11 mouse cellular contexts compared by ENCODE assay signal in the genomic region with DNA sequence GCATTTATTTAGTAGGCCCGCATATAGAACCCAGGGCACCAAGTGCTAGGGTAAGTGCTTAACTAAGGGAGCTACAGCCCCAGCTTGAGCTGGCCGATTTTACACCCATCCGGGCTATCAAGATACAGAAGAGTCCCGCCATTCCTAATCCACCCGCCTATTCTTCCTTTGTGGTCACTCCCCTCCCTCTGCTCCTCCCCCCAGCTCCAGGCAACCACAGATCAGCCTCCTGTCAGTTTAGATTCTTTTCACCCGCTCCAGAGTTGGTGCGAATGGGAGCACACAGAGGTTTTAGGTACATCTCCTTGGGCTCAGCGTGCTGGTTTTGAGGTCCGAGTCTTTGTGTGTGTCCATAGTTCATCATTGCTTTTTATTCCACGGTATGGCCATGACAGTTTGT. TPM values are rescaled to one million over a fixed set of nuclear protein-coding genes. Genes with fewer than 3 reads are reported as not detected.
DNase-seq lines count a peak whose midpoint lies in the region; ATAC-seq and TF ChIP-seq lines count a peak whose summit lies in the region.
"Had no signal": no experiment of that assay in that cellular context is flagged by ENCODE, and none has a peak within 500 bp of the region (broad histone marks: within the 10 kb centered on the region; RNA-seq: fewer than 3 reads in every experiment).

No protein-coding gene starts in this region.

- DNase-seq in kidney, postnatal 0 days (ENCODE audit: low spot score): peak; percentile 86
- DNase-seq in kidney, postnatal 36 days: no peak
- peak; percentile 64 for DNase-seq in embryonic facial prominence, embryonic 10.5 days (ENCODE audit: low spot score)
- no peak for DNase-seq in gastrocnemius, adult 8-10 months (ENCODE audit: low spot score in 2 of 2)
- no peak for DNase-seq in layer of hippocampus, adult 9-11 months
- no peak for DNase-seq in urinary bladder, postnatal 10 days (ENCODE audit: low spot score)
- DNase-seq: cerebellum, adult 18-20 months; kidney, adult 8-10 months had no signal

- no peak for TF ChIP-seq CTCF in kidney, postnatal 0 days (IDR thresholded peaks at IDR 0.05; ENCODE audit: low read depth)

- no peaks in the 10 kb centered on the region for H3K4me1 ChIP-seq in kidney, postnatal 0 days (replicated peaks; ENCODE audit: insufficient read depth, low read length)
- peaks cover 24% of the 10 kb centered on the region for H3K4me1 ChIP-seq in embryonic facial prominence, embryonic 10.5 days
- peaks cover 17% of the 10 kb centered on the region; the same call in 1 of the 2 replicates for H3K4me1 ChIP-seq in intestine, embryonic 15.5 days (replicated peaks)
- H3K4me1 ChIP-seq in neural tube, embryonic 15.5 days: peaks cover 23% of the 10 kb centered on the region

- ATAC-seq in kidney, postnatal 0 days (replicated peaks; ENCODE audit: low FRiP score, low read depth): no peak
- ATAC-seq in intestine, embryonic 15.5 days: 0 out of 2 replicates have a peak, but pooled peaks have one; percentile 50
- ATAC-seq in neural tube, embryonic 15.5 days (ENCODE audit: low FRiP score): no peak; the same call in 1 of the 2 replicates

- no peaks in the 10 kb centered on the region for H3K9me3 ChIP-seq in kidney, postnatal 0 days (replicated peaks; ENCODE audit: low read length)
- no peaks in the 10 kb centered on the region; the same call in 1 of the 2 replicates for H3K9me3 ChIP-seq in embryonic facial prominence, embryonic 10.5 days
- H3K9me3 ChIP-seq in intestine, embryonic 15.5 days: no peaks in the 10 kb centered on the region
- no peaks in the 10 kb centered on the region for H3K9me3 ChIP-seq in neural tube, embryonic 15.5 days (replicated peaks)

- 9% methylated on average over 10 of the region's 10 CpGs for WGBS in kidney, postnatal 0 days
- WGBS in embryonic facial prominence, embryonic 10.5 days: 8% methylated on average over 10 of the region's 10 CpGs
- WGBS in intestine, embryonic 15.5 days: 17% methylated on average over 10 of the region's 10 CpGs
- WGBS in neural tube, embryonic 15.5 days: 7% methylated on average over 10 of the region's 10 CpGs

- no peak overlapping the region for H3K27ac ChIP-seq in kidney, postnatal 0 days
- H3K27ac ChIP-seq in embryonic facial prominence, embryonic 10.5 days (replicated peaks): peak overlapping the region; percentile 52; the same call in 1 of the 2 replicates
- H3K27ac ChIP-seq in intestine, embryonic 15.5 days: no peak overlapping the region
- H3K27ac ChIP-seq in neural tube, embryonic 15.5 days (replicated peaks): no peak overlapping the region

- H3K36me3 ChIP-seq in kidney, postnatal 0 days (ENCODE audit: insufficient read depth, low read length): no peaks in the 10 kb centered on the region
- H3K36me3 ChIP-seq in embryonic facial prominence, embryonic 10.5 days (replicated peaks): no peaks in the 10 kb centered on the region
- no peaks in the 10 kb centered on the region for H3K36me3 ChIP-seq in intestine, embryonic 15.5 days
- no peaks in the 10 kb centered on the region for H3K36me3 ChIP-seq in neural tube, embryonic 15.5 days

- H3K4me2 ChIP-seq in kidney, postnatal 0 days (ENCODE audit: low read length): peak overlapping the region; percentile 37
- peak overlapping the region; percentile 25 for H3K4me2 ChIP-seq in intestine, embryonic 15.5 days (replicated peaks)
- peak overlapping the region; percentile 86 for H3K4me2 ChIP-seq in neural tube, embryonic 15.5 days

- no peak overlapping the region for H3K9ac ChIP-seq in kidney, postnatal 0 days (ENCODE audit: low read depth, low read length)
- H3K9ac ChIP-seq in intestine, embryonic 15.5 days: no peak overlapping the region
- no peak overlapping the region for H3K9ac ChIP-seq in neural tube, embryonic 15.5 days (replicated peaks)

- no peak overlapping the region for H3K4me3 ChIP-seq in kidney, postnatal 0 days (replicated peaks; ENCODE audit: low read depth, low read length)
- H3K4me3 ChIP-seq in embryonic facial prominence, embryonic 10.5 days: peak overlapping the region; percentile 64
- no peak overlapping the region for H3K4me3 ChIP-seq in intestine, embryonic 15.5 days (replicated peaks)
- H3K4me3 ChIP-seq in neural tube, embryonic 15.5 days (replicated peaks): 0 out of 2 replicates have a peak overlapping the region, but pooled peaks have one; percentile 10
- H3K4me3 ChIP-seq: megakaryocyte, embryonic 14.5 days had no signal

- H3K27me3 ChIP-seq in kidney, postnatal 0 days (ENCODE audit: insufficient read depth, low read length): peaks cover 22% of the 10 kb centered on the region
- H3K27me3 ChIP-seq in embryonic facial prominence, embryonic 10.5 days (replicated peaks; ENCODE audit: low read depth, poor library complexity, severe bottlenecking): peaks cover 56% of the 10 kb centered on the region
- peaks cover 25% of the 10 kb centered on the region for H3K27me3 ChIP-seq in intestine, embryonic 15.5 days (replicated peaks)
- peaks cover 9% of the 10 kb centered on the region for H3K27me3 ChIP-seq in neural tube, embryonic 15.5 days (replicated peaks)

RNA-seq across cellular contexts. Expression of a gene that starts 16.5 kb away (rescaled TPM):
- polyA plus RNA-seq in kidney, postnatal 0 days (2015; fragmentation: Nextera tagmentation; extraction: Ambion mirVana): not detected in 2 replicates
- polyA plus RNA-seq in embryonic facial prominence, embryonic 10.5 days (2016; fragmentation: Nextera tagmentation; extraction: Ambion mirVana): not detected in 2 replicates
- not detected in 2 replicates for polyA plus RNA-seq in intestine, embryonic 15.5 days (2015; fragmentation: Nextera tagmentation; extraction: Ambion mirVana)
- 0.05 and 0.10 TPM in 2 replicates for polyA plus RNA-seq in neural tube, embryonic 15.5 days (2015; fragmentation: Nextera tagmentation; extraction: Ambion mirVana)
- not detected for total RNA-seq in gastrocnemius, adult 8-10 months (2022)

RNA-seq across cellular contexts. Expression of a gene that starts 28.7 kb away (rescaled TPM):
- not detected in 2 replicates for polyA plus RNA-seq in kidney, postnatal 0 days (2015; fragmentation: Nextera tagmentation; extraction: Ambion mirVana)
- not detected in 2 replicates for polyA plus RNA-seq in embryonic facial prominence, embryonic 10.5 days (2016; fragmentation: Nextera tagmentation; extraction: Ambion mirVana)
- polyA plus RNA-seq in intestine, embryonic 15.5 days (2015; fragmentation: Nextera tagmentation; extraction: Ambion mirVana): not detected in 2 replicates
- not detected in 2 replicates for polyA plus RNA-seq in neural tube, embryonic 15.5 days (2015; fragmentation: Nextera tagmentation; extraction: Ambion mirVana)
- total RNA-seq in gastrocnemius, adult 8-10 months (2022): not detected

RNA-seq across cellular contexts. Expression of a gene that starts 36.4 kb away (rescaled TPM):
- polyA plus RNA-seq in kidney, postnatal 0 days (2015; fragmentation: Nextera tagmentation; extraction: Ambion mirVana): 28.8 TPM in 2 replicates
- polyA plus RNA-seq in embryonic facial prominence, embryonic 10.5 days (2016; fragmentation: Nextera tagmentation; extraction: Ambion mirVana): 54.2 and 56.1 TPM in 2 replicates
- 29.6 and 31.4 TPM in 2 replicates for polyA plus RNA-seq in intestine, embryonic 15.5 days (2015; fragmentation: Nextera tagmentation; extraction: Ambion mirVana)
- 46.6 and 49.8 TPM in 2 replicates for polyA plus RNA-seq in neural tube, embryonic 15.5 days (2015; fragmentation: Nextera tagmentation; extraction: Ambion mirVana)
- 10 to 100 TPM; 17.0 to 19.0 (median 17.8) TPM for total RNA-seq in gastrocnemius, adult 8-10 months (2022)

Comparison
In these comparisons a context has a peak if more than half of its experiments do, and no peak if none do; other contexts are left out.
1. DNase-seq: peak in kidney, postnatal 0 days (single experiment) and embryonic facial prominence, embryonic 10.5 days (single experiment); none in kidney, postnatal 36 days (0 of 2), gastrocnemius, adult 8-10 months (0 of 2), layer of hippocampus, adult 9-11 months (single experiment) and urinary bladder, postnatal 10 days (single experiment).
2. H3K4me2 ChIP-seq: peak in every context shown above with its lines; median percentile 86 in neural tube, embryonic 15.5 days; 37 in kidney, postnatal 0 days; 25 in intestine, embryonic 15.5 days.
3. H3K4me3 ChIP-seq: peak in embryonic facial prominence, embryonic 10.5 days (single experiment) and neural tube, embryonic 15.5 days (single experiment); none in kidney, postnatal 0 days (single experiment) and intestine, embryonic 15.5 days (single experiment).